Mouse (Mus musculus) G1E (cell line): Measurements from ENCODE around the gene Mmel1.

ENCODE experiments used
- CTCF ChIP-seq: IDR thresholded peaks from 2 replicates; pipeline ENCODE4 v1.5.1; 2012; ENCODE audit warnings: low read depth, low read length, inconsistent platforms, mixed read lengths
- POLR2AphosphoS5 ChIP-seq: IDR thresholded peaks from 2 replicates; pipeline ENCODE4 v1.6.1; 2012; ENCODE audit warnings: low read depth, low read length, inconsistent platforms; ENCODE audit not compliant: insufficient replicate concordance

GRCm38 (mm10) chr4:154928395-154929087, 59.2 kb downstream of the Mmel1 start, which contains the start of gene Tnfrsf14:
- TF ChIP-seq CTCF (no peak), POLR2AphosphoS5 (no peak)
